Comparison of ENCODE assay signal across 22 mouse cellular contexts in the genomic region with DNA sequence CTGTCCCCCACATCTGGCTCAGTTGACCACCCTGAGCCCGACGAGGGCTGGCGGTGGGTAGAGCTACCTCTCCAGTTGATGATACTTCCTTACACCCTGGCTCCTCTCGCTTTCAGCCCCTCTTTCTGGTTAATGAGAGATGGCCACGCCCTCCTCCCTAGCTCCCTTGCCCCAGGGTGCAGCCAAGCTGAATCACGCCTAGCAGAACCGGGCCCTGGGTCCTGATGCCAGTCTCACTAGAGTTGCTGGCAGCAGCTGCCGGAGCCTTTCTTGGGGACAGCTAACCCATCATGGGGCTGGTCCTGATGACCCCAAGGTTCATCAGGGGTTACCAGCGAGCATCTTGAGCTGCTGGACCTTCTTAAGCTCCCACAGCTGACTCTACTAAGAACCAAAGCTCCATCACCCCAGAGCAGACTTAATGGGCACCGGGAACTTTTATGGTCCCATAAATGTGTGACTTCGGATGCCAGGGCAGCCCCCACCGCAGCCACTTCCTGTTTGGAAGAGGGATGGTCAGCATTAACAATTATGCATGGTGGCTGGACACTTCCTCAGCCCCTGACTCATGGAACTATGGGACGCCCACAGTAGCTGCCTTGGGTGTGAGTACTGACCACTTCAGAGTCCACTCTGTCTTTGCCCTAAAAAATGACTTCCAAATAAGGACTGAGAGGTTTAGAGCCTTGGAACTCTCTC. TPM values are rescaled to one million over a fixed set of nuclear protein-coding genes. Genes with fewer than 3 reads are reported as not detected.
DNase-seq lines count a peak whose midpoint lies in the region; ATAC-seq and TF ChIP-seq lines count a peak whose summit lies in the region.
"Had no signal": no experiment of that assay in that cellular context is flagged by ENCODE, and none has a peak within 500 bp of the region (broad histone marks: within the 10 kb centered on the region; RNA-seq: fewer than 3 reads in every experiment).

No protein-coding gene starts in this region.

- H3K27ac ChIP-seq in kidney, embryonic 15.5 days: peak overlapping the region; percentile 72
- H3K27ac ChIP-seq in intestine, postnatal 0 days (ENCODE audit: low read depth, low read length): peak overlapping the region; percentile 86
- no peak overlapping the region for H3K27ac ChIP-seq in forebrain, embryonic 10.5 days
- H3K27ac ChIP-seq: hindbrain, embryonic 12.5 days; liver, embryonic 12.5 days had no signal

- no peak for DNase-seq in kidney, adult 18-20 months
- DNase-seq in kidney, postnatal 36 days: peak; percentile 57 to 60
- no peak for DNase-seq in cerebellum, adult 11 months
- DNase-seq in spleen, postnatal 4 days (ENCODE audit: low spot score in 2 of 2): no peak
- no peak for DNase-seq in forebrain, embryonic 10.5 days (ENCODE audit: extremely low spot score, low spot score)
- DNase-seq: B cell, adult 2 months; cerebellum, adult 9-10 months; forebrain, postnatal 0 days; gastrocnemius, postnatal 25 days; heart, adult 18-20 months; lung, adult 2 months; lung, postnatal 14 days; thymus, postnatal 14 days had no signal

- no peak overlapping the region for H3K9ac ChIP-seq in kidney, embryonic 15.5 days
- H3K9ac ChIP-seq in intestine, postnatal 0 days (ENCODE audit: low read depth, low read length): 0 out of 2 replicates have a peak overlapping the region, but pooled peaks have one; percentile 3
- H3K9ac ChIP-seq: forebrain, postnatal 0 days; hindbrain, embryonic 12.5 days; limb, embryonic 12.5 days; liver, embryonic 12.5 days had no signal

- H3K4me1 ChIP-seq in kidney, embryonic 15.5 days: peaks cover 39% of the 10 kb centered on the region
- H3K4me1 ChIP-seq in intestine, postnatal 0 days (replicated peaks; ENCODE audit: control insufficient read depth, insufficient read depth, low read length): peaks cover 14% of the 10 kb centered on the region
- peaks cover 28% of the 10 kb centered on the region for H3K4me1 ChIP-seq in forebrain, embryonic 10.5 days
- H3K4me1 ChIP-seq: hindbrain, embryonic 12.5 days had no signal

- H3K36me3 ChIP-seq in kidney, embryonic 15.5 days: no peaks in the 10 kb centered on the region
- H3K36me3 ChIP-seq in intestine, postnatal 0 days (ENCODE audit: control insufficient read depth, insufficient read depth): no peaks in the 10 kb centered on the region
- no peaks in the 10 kb centered on the region for H3K36me3 ChIP-seq in forebrain, embryonic 10.5 days (replicated peaks)
- H3K36me3 ChIP-seq: hindbrain, embryonic 12.5 days; limb, embryonic 12.5 days; liver, embryonic 12.5 days had no signal

- WGBS in kidney, embryonic 15.5 days: 46% methylated on average over 13 of the region's 13 CpGs
- 45% methylated on average over 13 of the region's 13 CpGs for WGBS in intestine, postnatal 0 days
- WGBS in forebrain, embryonic 10.5 days: 84% methylated on average over 13 of the region's 13 CpGs

- H3K9me3 ChIP-seq in kidney, embryonic 15.5 days (replicated peaks): no peaks in the 10 kb centered on the region
- no peaks in the 10 kb centered on the region for H3K9me3 ChIP-seq in intestine, postnatal 0 days (ENCODE audit: control insufficient read depth)
- no peaks in the 10 kb centered on the region for H3K9me3 ChIP-seq in forebrain, embryonic 10.5 days
- H3K9me3 ChIP-seq: hindbrain, embryonic 12.5 days; limb, embryonic 12.5 days; liver, embryonic 12.5 days had no signal

- H3K4me2 ChIP-seq in kidney, embryonic 15.5 days: no peak overlapping the region
- no peak overlapping the region; the same call in 1 of the 2 replicates for H3K4me2 ChIP-seq in intestine, postnatal 0 days (replicated peaks; ENCODE audit: low read depth)
- H3K4me2 ChIP-seq: hindbrain, embryonic 12.5 days; limb, embryonic 12.5 days; liver, embryonic 12.5 days; midbrain, embryonic 11.5 days had no signal

- TF ChIP-seq CTCF in intestine, postnatal 0 days (IDR thresholded peaks at IDR 0.05; ENCODE audit: low read depth): no peak

- no peak for ATAC-seq in kidney, embryonic 15.5 days (replicated peaks; ENCODE audit: low FRiP score)
- ATAC-seq in intestine, postnatal 0 days: 0 out of 2 replicates have a peak, but pooled peaks have one; percentile 6
- ATAC-seq: forebrain, postnatal 0 days; liver, embryonic 12.5 days had no signal

- no peak overlapping the region for H3K4me3 ChIP-seq in kidney, embryonic 15.5 days (replicated peaks)
- no peak overlapping the region for H3K4me3 ChIP-seq in intestine, postnatal 0 days (ENCODE audit: low read depth, low read length)
- H3K4me3 ChIP-seq in forebrain, embryonic 10.5 days: no peak overlapping the region
- H3K4me3 ChIP-seq: hindbrain, embryonic 12.5 days; limb, embryonic 12.5 days; liver, embryonic 12.5 days had no signal

- H3K27me3 ChIP-seq in kidney, embryonic 15.5 days: no peaks in the 10 kb centered on the region
- H3K27me3 ChIP-seq in intestine, postnatal 0 days (replicated peaks; ENCODE audit: control insufficient read depth, insufficient read depth, low read length): no peaks in the 10 kb centered on the region
- peaks cover 13% of the 10 kb centered on the region for H3K27me3 ChIP-seq in forebrain, embryonic 10.5 days (ENCODE audit: poor library complexity, severe bottlenecking)
- H3K27me3 ChIP-seq: hindbrain, embryonic 12.5 days had no signal

RNA-seq across cellular contexts. Expression of a gene that starts 20.2 kb away (rescaled TPM):
- 40.2 and 44.9 TPM in 2 replicates for polyA plus RNA-seq in kidney, embryonic 15.5 days (2015; fragmentation: Nextera tagmentation; extraction: Ambion mirVana)
- 26.9 and 28.4 TPM in 2 replicates for polyA plus RNA-seq in intestine, postnatal 0 days (2015; fragmentation: Nextera tagmentation; extraction: Ambion mirVana)
- 60.2 and 62.8 TPM in 2 replicates for polyA plus RNA-seq in forebrain, embryonic 10.5 days (2016; fragmentation: Nextera tagmentation; extraction: Ambion mirVana)

RNA-seq across cellular contexts. Expression of a gene that starts 22.9 kb away (rescaled TPM):
- polyA plus RNA-seq in kidney, embryonic 15.5 days (2015; fragmentation: Nextera tagmentation; extraction: Ambion mirVana): 0.10 TPM in 1 of 2 replicates, not detected in the other
- not detected in 2 replicates for polyA plus RNA-seq in intestine, postnatal 0 days (2015; fragmentation: Nextera tagmentation; extraction: Ambion mirVana)
- polyA plus RNA-seq in forebrain, embryonic 10.5 days (2016; fragmentation: Nextera tagmentation; extraction: Ambion mirVana): not detected in 2 replicates
- polyA plus RNA-seq: forebrain, embryonic 11.5 days; forebrain, postnatal 0 days; heart, embryonic 14.5 days; hindbrain, embryonic 12.5 days; limb, embryonic 12.5 days; liver, embryonic 12.5 days; midbrain, embryonic 11.5 days; testis, adult 2 months had no signal

RNA-seq across cellular contexts. Expression of a gene that starts 35.2 kb away (rescaled TPM):
- 77.5 and 86.2 TPM in 2 replicates for polyA plus RNA-seq in kidney, embryonic 15.5 days (2015; fragmentation: Nextera tagmentation; extraction: Ambion mirVana)
- polyA plus RNA-seq in intestine, postnatal 0 days (2015; fragmentation: Nextera tagmentation; extraction: Ambion mirVana): 58.6 and 60.8 TPM in 2 replicates
- 76.3 and 77.5 TPM in 2 replicates for polyA plus RNA-seq in forebrain, embryonic 10.5 days (2016; fragmentation: Nextera tagmentation; extraction: Ambion mirVana)

RNA-seq across cellular contexts. Expression of a gene that starts 40.7 kb away (rescaled TPM):
- 6.0 and 6.4 TPM in 2 replicates for polyA plus RNA-seq in kidney, embryonic 15.5 days (2015; fragmentation: Nextera tagmentation; extraction: Ambion mirVana)
- polyA plus RNA-seq in intestine, postnatal 0 days (2015; fragmentation: Nextera tagmentation; extraction: Ambion mirVana): 9.3 and 9.4 TPM in 2 replicates
- polyA plus RNA-seq in forebrain, embryonic 10.5 days (2016; fragmentation: Nextera tagmentation; extraction: Ambion mirVana): 2.7 and 3.3 TPM in 2 replicates

RNA-seq across cellular contexts. Expression of a gene that starts 58.6 kb away (rescaled TPM):
- 1.1 and 1.2 TPM in 2 replicates for polyA plus RNA-seq in kidney, embryonic 15.5 days (2015; fragmentation: Nextera tagmentation; extraction: Ambion mirVana)
- polyA plus RNA-seq in intestine, postnatal 0 days (2015; fragmentation: Nextera tagmentation; extraction: Ambion mirVana): 31.4 and 36.6 TPM in 2 replicates
- not detected in 2 replicates for polyA plus RNA-seq in forebrain, embryonic 10.5 days (2016; fragmentation: Nextera tagmentation; extraction: Ambion mirVana)
- polyA plus RNA-seq: forebrain, embryonic 11.5 days; forebrain, postnatal 0 days; heart, embryonic 14.5 days; hindbrain, embryonic 12.5 days; limb, embryonic 12.5 days; midbrain, embryonic 11.5 days had no signal

Comparison
In these comparisons a context has a peak if more than half of its experiments do, and no peak if none do; other contexts are left out.
1. DNase-seq: peak in kidney, postnatal 36 days (2 of 2); none in kidney, adult 18-20 months (single experiment), cerebellum, adult 11 months (single experiment), spleen, postnatal 4 days (0 of 2) and forebrain, embryonic 10.5 days (single experiment).